Mouse (Mus musculus) thymus, postnatal 36 days (tissue): Measurements from ENCODE around the gene Ado.
A peak's percentile ranks its signal among the peaks of the same experiment; 100 is the strongest.

Experiments
- DNase-seq, 2 experiments: peaks; one replicate each; pipeline ENCODE4 v3.0.0; 2022; ENCODE audit warnings: mixed read lengths in 2 of 2

The Ado gene

GRCm38 (mm10) chr10:67548877-67549731, at the start of gene Ado:
TSS of gene Ado (minus strand) at chr10:67548955.
- DNase-seq, result peak; percentile 82 to 83

DNA sequence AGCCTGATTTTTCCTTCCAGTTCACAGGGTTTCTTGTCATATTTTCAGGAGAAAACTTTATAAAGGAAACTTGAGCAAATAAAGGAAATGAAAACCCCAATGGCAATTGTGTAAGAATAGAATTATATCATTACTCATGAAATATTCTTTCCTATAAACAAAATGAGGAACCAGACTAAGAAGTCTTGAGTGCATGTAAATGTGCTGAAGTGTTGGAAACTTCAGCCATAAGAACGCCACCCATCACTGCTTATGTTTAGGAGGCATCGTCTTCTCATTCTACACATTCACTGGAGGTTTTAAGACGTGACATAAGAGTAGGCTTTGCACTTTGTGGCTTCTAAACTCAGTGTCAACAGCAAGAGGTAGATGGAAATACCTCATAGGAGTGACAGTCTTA, 46.5 kb upstream of the Ado start:
- no peak for DNase-seq

DNA sequence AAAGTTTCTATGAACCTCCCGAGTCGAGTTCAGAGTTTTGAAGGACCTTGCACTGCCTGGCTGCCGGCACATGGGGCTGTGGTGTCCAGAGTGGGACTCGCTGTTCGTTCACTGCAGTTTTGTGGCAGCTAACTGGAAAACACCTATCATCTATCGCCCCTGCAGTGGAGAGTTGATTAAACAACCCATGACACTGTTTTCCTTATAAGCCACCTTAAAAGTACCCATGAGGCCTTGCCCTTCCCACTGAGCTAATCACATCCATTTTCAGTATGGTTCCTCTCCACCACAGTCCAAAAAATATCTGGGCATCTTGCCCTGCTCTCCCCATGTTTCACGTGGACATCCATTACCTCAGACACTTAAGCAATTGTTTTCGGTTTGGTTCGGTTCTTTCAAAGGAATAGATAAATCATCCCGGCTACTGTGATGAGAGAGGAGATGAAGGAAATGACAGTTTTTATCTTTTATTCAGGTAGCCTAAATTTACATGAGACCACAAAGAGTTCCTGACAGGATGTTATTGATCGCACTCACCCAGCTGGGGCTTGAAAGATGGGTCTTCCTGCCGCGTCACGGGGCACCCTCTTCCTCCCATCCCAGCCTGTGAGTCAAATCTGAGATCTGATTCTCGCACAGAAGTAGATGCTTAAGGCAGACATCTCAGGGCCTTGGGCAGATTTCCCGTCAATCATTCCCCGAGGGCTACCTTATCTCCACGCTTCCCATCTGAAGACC, 37.3 kb upstream of the Ado start:
- DNase-seq, result peak; percentile 43 to 65

GRCm38 (mm10) chr10:67581698-67582285, 33.0 kb upstream of the Ado start:
- peak; percentile 44 to 57 for DNase-seq

DNA sequence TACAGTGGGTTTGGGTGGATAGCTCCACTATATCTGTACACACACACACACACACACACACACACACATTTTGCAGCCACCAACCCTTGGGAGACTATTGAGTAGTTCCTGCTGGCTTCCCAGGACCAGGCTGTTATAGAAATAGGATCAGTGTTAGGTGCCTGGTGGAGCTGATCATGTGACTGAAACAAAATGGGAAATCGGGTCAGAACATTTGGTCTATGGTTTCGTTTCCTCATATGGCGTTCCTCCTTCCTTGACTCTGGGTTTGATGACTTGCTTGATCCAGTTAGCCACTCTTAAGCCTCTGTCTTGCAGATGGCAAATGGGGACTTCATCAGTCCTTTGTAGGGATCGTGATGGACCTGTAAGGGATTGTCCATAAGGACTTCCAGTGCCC, 31.1 kb upstream of the Ado start:
- no peak for DNase-seq

DNA sequence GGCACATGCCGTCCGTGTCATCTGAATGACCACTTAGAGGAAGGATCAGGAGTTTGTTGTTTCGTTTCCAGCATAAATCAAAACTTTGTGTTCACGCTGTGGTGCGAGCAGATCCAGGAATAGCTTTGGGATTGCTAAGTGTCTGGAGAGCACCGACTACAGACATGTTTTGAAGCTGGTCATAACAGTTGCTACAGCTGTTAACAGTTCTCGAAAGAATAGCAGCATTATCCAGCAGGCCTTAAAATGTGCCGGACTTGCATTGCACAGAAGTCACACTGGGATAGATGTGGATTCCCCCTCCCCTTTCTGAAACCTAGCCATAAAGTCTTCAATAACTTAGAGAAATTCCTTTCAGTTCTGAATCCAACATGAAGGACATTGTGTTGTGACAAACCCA, 24.6 kb upstream of the Ado start:
- DNase-seq, result no peak

DNA sequence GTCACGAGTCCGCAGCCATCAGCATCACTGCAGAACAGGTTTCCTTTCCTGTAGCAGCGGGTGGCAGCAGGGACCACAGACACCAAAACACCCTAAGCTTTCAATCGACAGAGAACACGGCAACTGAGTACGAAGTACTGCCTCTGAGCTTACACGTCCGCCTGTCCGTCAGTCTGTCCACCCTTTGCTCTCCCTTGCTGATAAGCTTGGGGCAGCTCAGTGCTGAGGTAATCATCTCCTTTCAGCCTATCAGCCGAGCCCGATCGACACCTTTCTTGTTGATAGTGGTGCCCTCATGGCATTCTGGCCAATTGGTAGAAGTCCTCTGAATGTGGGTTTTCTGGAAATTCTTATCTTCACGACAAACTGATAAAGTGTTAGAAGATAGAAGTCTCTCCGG, 22.7 kb upstream of the Ado start:
- no peak for DNase-seq

DNA sequence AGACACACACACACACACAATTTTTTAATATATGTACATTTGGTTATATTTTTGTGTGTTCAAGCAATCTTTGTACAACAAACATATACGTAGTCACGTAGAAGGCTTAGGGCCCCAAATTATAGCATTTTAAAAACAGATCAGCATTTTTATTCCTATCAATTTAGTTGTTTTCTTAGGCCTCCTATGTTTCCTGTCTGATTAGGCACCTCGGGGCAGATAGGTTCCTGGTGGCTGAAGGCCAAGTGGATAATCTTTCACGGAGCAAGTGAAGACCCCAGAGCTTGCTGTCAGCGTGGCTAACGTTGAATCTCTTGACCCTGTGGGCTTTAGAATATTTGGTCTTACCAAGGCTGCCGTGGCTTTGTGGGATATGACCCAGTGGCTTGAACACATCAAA, 20.8 kb upstream of the Ado start:
- DNase-seq, result no peak

- DNase-seq, result no peak
Measured at GRCm38 (mm10) chr10:67566104-67566503, 17.3 kb upstream of the Ado start.

DNA sequence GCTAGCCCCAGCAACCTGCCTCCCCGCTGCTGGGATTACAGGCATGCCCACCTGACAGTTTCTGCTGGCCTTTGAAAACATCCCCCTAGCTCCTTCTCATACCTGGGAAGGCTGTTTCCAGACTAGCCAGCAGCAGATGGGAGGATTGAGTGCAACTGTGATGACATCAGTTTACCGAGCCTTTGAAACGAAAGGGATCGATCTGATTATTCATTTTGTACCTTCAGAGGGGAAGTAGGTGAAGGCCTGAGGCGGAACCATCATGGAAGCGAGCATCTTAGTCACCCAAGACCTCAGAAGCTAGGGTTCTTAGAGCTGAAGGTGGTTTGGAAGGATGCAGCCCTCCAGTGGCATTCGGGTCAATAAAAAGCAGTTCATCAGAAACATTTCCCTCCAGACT, 15.8 kb upstream of the Ado start:
- DNase-seq, result no peak

- DNase-seq, result no peak
Measured at GRCm38 (mm10) chr10:67561185-67561584, 12.4 kb upstream of the Ado start.

- DNase-seq, result no peak
Measured at GRCm38 (mm10) chr10:67559765-67560394, 11.1 kb upstream of the Ado start.

DNA sequence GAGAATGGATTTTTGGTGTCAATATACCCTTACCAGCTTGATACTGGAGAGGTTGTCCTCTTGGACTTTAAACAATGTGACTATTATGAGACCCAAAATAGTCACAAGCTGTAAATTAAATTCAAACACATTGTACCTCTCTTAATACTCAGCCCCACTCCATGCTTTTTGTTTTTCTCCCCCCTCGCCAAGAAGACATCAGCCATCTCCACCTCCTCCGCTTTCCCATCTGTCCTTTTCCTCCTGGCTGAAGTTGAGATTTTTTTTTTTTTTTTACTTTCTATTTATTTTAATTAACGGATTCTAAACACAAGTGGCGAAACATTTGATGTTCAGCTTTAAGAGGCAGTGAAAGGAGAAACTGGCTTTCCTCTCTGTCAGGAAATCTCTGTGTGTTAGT, 9.3 kb upstream of the Ado start:
- no peak for DNase-seq

DNA sequence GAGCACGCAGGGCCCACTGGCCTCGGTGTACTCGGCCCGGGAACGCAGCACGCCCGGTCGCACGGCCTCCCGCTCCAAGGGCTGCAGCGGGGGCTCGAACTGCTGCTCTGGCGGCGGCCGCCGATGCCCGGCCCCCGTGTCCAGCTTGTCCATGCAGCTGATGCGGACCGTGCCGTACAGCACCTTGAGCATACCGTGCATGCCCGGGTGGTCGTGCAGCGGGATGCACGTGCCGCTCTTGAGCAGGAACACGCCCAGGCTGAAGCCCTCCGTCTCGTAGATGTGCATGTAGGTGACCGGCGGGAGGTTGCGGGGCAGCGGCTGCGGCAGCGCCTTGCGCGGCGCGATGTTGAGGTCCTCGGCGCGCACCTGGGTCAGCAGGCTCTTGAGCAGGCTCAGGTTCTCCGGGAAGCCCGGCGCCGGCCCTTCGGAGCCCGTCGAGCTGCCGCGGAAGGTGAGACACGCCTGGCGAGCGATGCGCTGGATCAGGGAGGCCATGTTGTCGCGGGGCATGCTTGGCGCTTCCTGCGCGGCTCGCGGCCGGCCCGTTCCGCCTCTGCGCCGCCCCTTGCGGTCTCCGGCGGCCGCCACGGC, 397 bp downstream of the Ado start:
- DNase-seq, result peak; percentile 62 to 66

GRCm38 (mm10) chr10:67547850-67548260, 900 bp downstream of the Ado start:
- DNase-seq, result peak in 1 of 2 experiments; percentile 45

GRCm38 (mm10) chr10:67540591-67540990, 8.2 kb downstream of the Ado start:
- DNase-seq, result no peak

GRCm38 (mm10) chr10:67539401-67539730, 9.4 kb downstream of the Ado start:
- DNase-seq, result no peak

- DNase-seq, result peak; percentile 26 to 31
Measured at GRCm38 (mm10) chr10:67538585-67539400, 10.0 kb downstream of the Ado start.

DNA sequence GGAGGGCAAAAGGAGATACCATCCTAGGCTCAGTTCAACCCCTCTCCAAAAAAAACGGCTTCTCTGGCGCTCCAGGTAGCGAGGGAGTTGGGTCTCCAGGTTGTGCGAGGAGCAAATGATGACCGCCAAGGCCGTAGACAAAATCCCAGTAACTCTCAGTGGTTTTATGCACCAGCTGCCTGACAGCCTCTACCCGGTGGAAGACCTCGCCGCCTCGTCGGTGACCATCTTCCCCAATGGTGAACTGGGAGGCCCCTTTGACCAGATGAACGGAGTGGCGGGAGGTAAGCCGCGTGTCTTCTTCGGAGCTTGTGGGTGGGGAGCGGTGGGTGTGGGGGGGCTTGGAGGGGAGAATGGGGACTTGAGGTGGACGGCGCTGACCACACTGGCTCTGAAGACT, 10.6 kb downstream of the Ado start:
- peak; percentile 17 to 48 for DNase-seq

DNA sequence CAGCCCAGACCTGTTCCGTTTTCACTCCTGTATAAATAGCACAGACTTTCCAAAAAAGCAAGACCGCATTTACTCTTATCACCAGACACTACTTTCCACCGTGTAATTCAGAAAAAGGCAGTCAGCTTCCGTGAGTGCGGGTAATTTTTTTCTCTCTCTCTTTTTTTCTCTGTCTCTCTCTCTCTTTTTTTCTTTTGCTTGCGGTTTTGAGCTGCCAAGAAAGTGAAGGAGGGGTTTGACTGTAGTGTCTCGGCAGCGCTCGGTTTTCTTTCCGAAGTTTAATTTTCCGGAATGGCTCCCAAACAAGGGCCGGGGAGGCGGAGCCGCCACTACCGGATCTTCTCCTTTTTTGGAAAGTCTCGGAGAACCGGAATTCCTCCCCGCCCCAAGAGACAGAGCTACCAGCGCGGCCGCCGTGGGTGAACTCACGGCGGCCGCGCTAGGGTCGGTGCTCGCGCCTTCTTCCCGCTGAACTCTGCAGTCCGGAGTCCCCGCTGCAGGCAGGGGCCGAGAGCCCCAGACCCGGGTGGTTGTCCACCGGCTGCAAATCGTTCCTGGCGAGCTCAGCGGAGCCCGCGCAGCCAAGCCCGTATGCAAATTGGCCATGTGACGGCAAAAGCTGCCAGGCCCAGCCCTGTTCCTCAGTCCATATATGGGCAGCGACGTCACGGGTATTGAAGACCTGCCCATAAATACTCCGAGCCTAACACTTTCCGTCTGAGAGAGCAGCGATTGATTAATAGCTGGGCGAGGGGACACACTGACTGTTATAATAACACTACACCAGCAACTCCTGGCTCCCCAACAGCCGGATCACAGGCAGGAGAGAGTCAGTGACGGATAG, 11.4 kb downstream of the Ado start:
- peak; percentile 92 to 95 for DNase-seq

- DNase-seq, result peak; percentile 60 to 72
Measured at GRCm38 (mm10) chr10:67536621-67537141, 12.1 kb downstream of the Ado start.
